Mouse (Mus musculus) CD4-positive helper T cell, adult 2 months (primary cell): ENCODE measurements around the gene Rtf2.

ENCODE experiments used
- DNase-seq: peaks from one replicate; pipeline ENCODE4 v3.0.0-alpha.2; 2012; ENCODE audit warnings: low read depth, missing footprints, low spot score

Gene Rtf2

GRCm38 (mm10) chr2:172439843-172440639 is at the start of gene Rtf2:
Gene Rtf2 (plus strand): TSS chr2:172440556.
- peak; percentile 98 for DNase-seq

- no peak for DNase-seq
Measured at GRCm38 (mm10) chr2:172392041-172392521, 48.3 kb upstream of the Rtf2 start.

GRCm38 (mm10) chr2:172393391-172394051 is 46.8 kb upstream of the Rtf2 start, which contains the start of gene Cass4:
Gene Cass4 (plus strand): TSS chr2:172393794.
- peak; percentile 84 for DNase-seq

GRCm38 (mm10) chr2:172394052-172394392 is 46.3 kb upstream of the Rtf2 start:
- DNase-seq, result no peak

GRCm38 (mm10) chr2:172394671-172395070 is 45.7 kb upstream of the Rtf2 start:
- DNase-seq, result no peak

GRCm38 (mm10) chr2:172395961-172396360 is 44.4 kb upstream of the Rtf2 start:
- no peak for DNase-seq

- DNase-seq, result peak; percentile 95
Measured at GRCm38 (mm10) chr2:172399901-172400300, 40.5 kb upstream of the Rtf2 start.

GRCm38 (mm10) chr2:172401116-172401825 is 39.1 kb upstream of the Rtf2 start:
- peak; percentile 85 for DNase-seq

GRCm38 (mm10) chr2:172404239-172404638 is 36.1 kb upstream of the Rtf2 start:
- DNase-seq, result no peak

GRCm38 (mm10) chr2:172405011-172405410 is 35.3 kb upstream of the Rtf2 start:
- peak; percentile 61 for DNase-seq

GRCm38 (mm10) chr2:172406173-172406572 is 34.2 kb upstream of the Rtf2 start:
- DNase-seq, result no peak

- peak; percentile 42 for DNase-seq
Measured at GRCm38 (mm10) chr2:172407499-172407898, 32.9 kb upstream of the Rtf2 start.

GRCm38 (mm10) chr2:172410686-172411085 is 29.7 kb upstream of the Rtf2 start:
- no peak for DNase-seq

- no peak for DNase-seq
Measured at GRCm38 (mm10) chr2:172411091-172411490, 29.3 kb upstream of the Rtf2 start.

- no peak for DNase-seq
Measured at GRCm38 (mm10) chr2:172412454-172412853, 27.9 kb upstream of the Rtf2 start.

GRCm38 (mm10) chr2:172413273-172413672 is 27.1 kb upstream of the Rtf2 start:
- DNase-seq, result no peak

GRCm38 (mm10) chr2:172413894-172414293 is 26.5 kb upstream of the Rtf2 start:
- no peak for DNase-seq

GRCm38 (mm10) chr2:172416218-172416617 is 24.1 kb upstream of the Rtf2 start:
- no peak for DNase-seq

GRCm38 (mm10) chr2:172416876-172417275 is 23.5 kb upstream of the Rtf2 start:
- DNase-seq, result no peak

GRCm38 (mm10) chr2:172418208-172418607 is 22.1 kb upstream of the Rtf2 start:
- DNase-seq, result no peak

- no peak for DNase-seq
Measured at GRCm38 (mm10) chr2:172430609-172431008, 9.7 kb upstream of the Rtf2 start.

GRCm38 (mm10) chr2:172433746-172434145 is 6.6 kb upstream of the Rtf2 start:
- peak; percentile 85 for DNase-seq
